Mouse (Mus musculus) limb, embryonic 15.5 days (tissue): ENCODE data around the gene Gdf15. TPM values are rescaled to one million over a fixed set of nuclear protein-coding genes. Genes with fewer than 3 reads are reported as not detected.
A peak's percentile ranks its signal among the peaks of the same experiment; 100 is the strongest.

ENCODE experiments used
- ATAC-seq: fragments of 200-750 bp; cut with Nextera tagmentation; 2 replicates; pipeline ENCODE4 v1.8.0; 2017; ENCODE audit warnings: low read depth, moderate TSS enrichment; ENCODE audit not compliant: insufficient number of reproducible peaks, low FRiP score, low TSS enrichment
- H3K27ac ChIP-seq: fragments of 300-500 bp; sonication (generic); 2 replicates; pipeline ENCODE4 v1.5.1; 2015; ENCODE audit warnings: moderate library complexity, mild to moderate bottlenecking, inconsistent platforms
- H3K27me3 ChIP-seq: fragments of 300-500 bp; sonication (generic); 2 replicates; pipeline ENCODE4 v1.6.1; 2015; ENCODE audit warnings: inconsistent platforms
- H3K36me3 ChIP-seq: fragments of 300-500 bp; sonication (generic); 2 replicates; pipeline ENCODE4 v1.6.1; 2015; ENCODE audit warnings: inconsistent platforms
- H3K4me1 ChIP-seq: fragments of 300-500 bp; sonication (generic); 2 replicates; pipeline ENCODE4 v1.6.1; 2015; ENCODE audit warnings: inconsistent platforms
- H3K4me2 ChIP-seq: fragments of 300-500 bp; sonication (generic); 2 replicates; pipeline ENCODE4 v1.6.1; 2015; ENCODE audit warnings: mild to moderate bottlenecking, inconsistent platforms
- H3K4me3 ChIP-seq: fragments of 300-500 bp; sonication (generic); 2 replicates; pipeline ENCODE4 v1.5.1; 2015; ENCODE audit warnings: mild to moderate bottlenecking, inconsistent platforms
- H3K9ac ChIP-seq: fragments of 300-500 bp; sonication (generic); 2 replicates; pipeline ENCODE4 v1.6.1; 2015; ENCODE audit warnings: inconsistent platforms
- H3K9me3 ChIP-seq: fragments of 300-500 bp; sonication (generic); 2 replicates; pipeline ENCODE4 v1.6.1; 2016; ENCODE audit warnings: inconsistent platforms
- WGBS: fragments of 180-500 bp; shearing (Covaris S2); methylation state at CpG from one replicate; pipeline ENCODE4 v1.1.7; 2015; 5-methylcytosine and 5-hydroxymethylcytosine counted together
- polyA plus RNA-seq: library from polyadenylated mRNA; unstranded; fragments of >200 nt; fragmentation: Nextera tagmentation; extraction: Ambion mirVana; gene quantifications from 2 replicates; pipeline ENCODE4 v1.2.1, GENCODE M21; 2015

Gdf15 gene
- polyA plus RNA-seq, 1 experiment from 2014 or later = 0.24 TPM

GRCm38 (mm10) chr8:70609368-70609848 is 22.8 kb downstream of the Gdf15 start:
- ATAC-seq = peak; percentile 76
- H3K36me3 ChIP-seq = 0 out of 2 replicates have a peak, but pooled peaks cover 4% of the 10 kb centered on the region
- no peaks in the 10 kb centered on the region for H3K9me3 ChIP-seq
- WGBS = under 1% methylated on average over 38 of the region's 39 CpGs
- H3K4me2 ChIP-seq = peak overlapping the region; percentile 95
- H3K9ac ChIP-seq = peak overlapping the region; percentile 58
- no peaks in the 10 kb centered on the region for H3K27me3 ChIP-seq
- H3K27ac ChIP-seq = peak overlapping the region; percentile 99
- peak overlapping the region; percentile 77 for H3K4me3 ChIP-seq
- H3K4me1 ChIP-seq = peaks cover 59% of the 10 kb centered on the region

DNA sequence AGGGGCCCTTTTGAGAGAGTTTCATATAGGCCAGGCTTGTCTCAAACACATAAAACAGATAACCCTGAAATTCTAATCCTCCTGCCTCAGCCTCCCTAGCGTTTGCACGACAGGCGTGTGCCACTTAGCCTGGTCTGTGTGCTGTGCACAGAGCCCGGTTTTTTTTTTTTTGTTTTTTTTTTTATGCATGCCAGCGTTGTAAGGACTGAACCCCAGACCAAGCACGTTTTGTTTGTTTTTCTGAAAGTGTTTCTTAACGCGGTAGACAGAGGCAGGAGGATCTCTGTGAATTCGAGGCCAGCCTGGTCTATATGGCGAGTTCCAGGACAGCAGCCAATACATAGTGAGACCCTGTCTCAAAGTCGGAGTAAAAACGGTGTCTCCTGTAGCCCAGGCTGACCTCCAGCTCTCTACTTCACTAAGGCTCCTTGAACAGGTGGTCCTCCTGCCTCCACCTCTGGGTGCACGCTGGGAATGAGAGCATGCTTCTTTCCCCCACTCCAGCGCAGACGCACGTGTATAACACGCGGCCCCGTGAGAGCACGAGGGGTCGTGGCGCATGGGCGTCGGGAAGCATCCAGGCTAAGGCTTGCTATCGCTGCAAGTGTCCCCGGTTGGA is 23.4 kb downstream of the Gdf15 start, which contains the start of gene Ssbp4:
Gene Ssbp4, minus strand, starts transcription at position 124 of the 619 bp plus-strand sequence.
- peak within 1 kb of the TSS; percentile 95 for H3K4me2 ChIP-seq
- peaks cover 63% of the 10 kb centered on the region for H3K4me1 ChIP-seq
- peak within 1 kb of the TSS; percentile 85 for H3K9ac ChIP-seq
- H3K27me3 ChIP-seq = no peaks in the 10 kb centered on the region
- WGBS = 3% methylated on average over 26 of the region's 26 CpGs
- H3K9me3 ChIP-seq = no peaks in the 10 kb centered on the region
- H3K27ac ChIP-seq = peak within 1 kb of the TSS; percentile 99
- H3K36me3 ChIP-seq = 0 out of 2 replicates have a peak, but pooled peaks cover 5% of the 10 kb centered on the region
- H3K4me3 ChIP-seq = peak within 1 kb of the TSS; percentile 77
- no peak for ATAC-seq

- peak overlapping the region; percentile 99 for H3K27ac ChIP-seq
- peaks cover 63% of the 10 kb centered on the region for H3K4me1 ChIP-seq
- peak overlapping the region; percentile 77 for H3K4me3 ChIP-seq
- no peak for ATAC-seq
- no peaks in the 10 kb centered on the region for H3K9me3 ChIP-seq
- peak overlapping the region; percentile 85 for H3K9ac ChIP-seq
- H3K36me3 ChIP-seq = peaks cover 9% of the 10 kb centered on the region; the same call in 1 of the 2 replicates
- 1% methylated on average over 72 of the region's 84 CpGs for WGBS
- H3K4me2 ChIP-seq = peak overlapping the region; percentile 95
- no peaks in the 10 kb centered on the region for H3K27me3 ChIP-seq
Measured at GRCm38 (mm10) chr8:70607898-70608748, 24.1 kb downstream of the Gdf15 start.

DNA sequence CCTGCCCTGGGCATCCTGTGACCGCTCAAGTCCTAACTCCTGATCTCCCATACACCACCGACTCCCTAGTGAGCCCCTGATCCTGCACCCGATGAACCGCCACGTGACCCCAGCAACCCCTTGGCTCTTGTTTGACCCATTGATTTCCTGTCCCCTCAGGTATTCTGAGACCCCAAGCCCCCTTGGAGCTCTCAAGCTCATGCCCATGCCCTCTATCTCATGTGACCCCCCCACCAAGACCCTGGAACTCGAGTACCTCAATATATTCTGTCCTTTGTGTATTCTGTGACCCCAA is 24.7 kb downstream of the Gdf15 start:
- H3K4me2 ChIP-seq = peak overlapping the region; percentile 95
- peak overlapping the region; percentile 77 for H3K4me3 ChIP-seq
- H3K27me3 ChIP-seq = no peaks in the 10 kb centered on the region
- H3K27ac ChIP-seq = peak overlapping the region; percentile 99
- no peak for ATAC-seq
- H3K36me3 ChIP-seq = peaks cover 15% of the 10 kb centered on the region; the same call in 1 of the 2 replicates
- 13% methylated on average over 6 of the region's 6 CpGs for WGBS
- H3K4me1 ChIP-seq = peaks cover 63% of the 10 kb centered on the region
- H3K9me3 ChIP-seq = no peaks in the 10 kb centered on the region
- peak overlapping the region; percentile 85 for H3K9ac ChIP-seq

GRCm38 (mm10) chr8:70606780-70607602 is 25.3 kb downstream of the Gdf15 start:
- H3K4me1 ChIP-seq = peaks cover 60% of the 10 kb centered on the region
- H3K9ac ChIP-seq = peak overlapping the region; percentile 85
- peak overlapping the region; percentile 95 for H3K4me2 ChIP-seq
- H3K4me3 ChIP-seq = peak overlapping the region; percentile 77
- peaks cover 20% of the 10 kb centered on the region; the same call in 1 of the 2 replicates for H3K36me3 ChIP-seq
- 51% methylated on average over 18 of the region's 18 CpGs for WGBS
- H3K27me3 ChIP-seq = no peaks in the 10 kb centered on the region
- no peaks in the 10 kb centered on the region for H3K9me3 ChIP-seq
- no peak for ATAC-seq
- peak overlapping the region; percentile 99; the same call in 1 of the 2 replicates for H3K27ac ChIP-seq

DNA sequence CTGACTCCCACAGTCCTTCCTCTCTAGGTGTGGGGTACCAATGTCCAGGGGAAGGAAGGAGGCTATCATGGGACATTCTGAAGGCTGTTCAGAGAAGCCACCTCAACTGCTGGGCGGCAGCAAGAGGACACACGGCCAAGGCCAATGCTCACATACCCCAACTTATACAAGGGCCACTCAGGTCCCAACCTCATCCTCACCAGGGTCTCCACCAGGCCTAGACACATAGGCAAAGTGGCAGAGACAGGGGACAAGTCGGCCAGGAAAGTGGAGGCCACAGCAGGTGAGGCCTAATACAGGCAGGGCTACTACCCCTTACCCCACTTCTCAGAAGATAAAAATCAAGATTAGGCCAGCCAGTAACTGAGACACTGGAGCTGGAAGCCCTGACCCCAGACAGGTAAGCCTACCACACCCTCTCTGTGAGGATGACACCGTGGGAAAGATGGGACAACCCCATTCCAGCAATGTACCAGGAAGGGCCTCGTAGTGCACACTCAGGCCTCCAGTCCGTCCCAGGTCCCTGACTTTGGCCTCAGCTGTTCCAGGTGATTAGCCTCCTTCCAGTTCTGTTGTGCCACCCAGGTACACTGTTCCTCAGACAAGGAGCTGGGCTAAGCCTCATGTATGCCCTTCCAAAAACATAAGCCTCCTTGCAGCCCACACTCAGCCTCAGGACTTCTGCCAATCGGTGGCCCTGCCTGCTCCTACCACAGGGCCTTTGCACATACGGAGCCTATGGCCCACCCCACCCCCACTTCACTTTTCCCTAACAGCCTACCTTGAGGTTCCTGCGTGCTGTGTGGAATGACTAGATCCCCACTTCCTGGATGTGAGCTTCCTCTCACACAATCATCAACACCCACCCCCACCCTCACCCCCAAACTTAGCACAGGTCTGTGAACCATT is 26.1 kb downstream of the Gdf15 start:
- H3K27me3 ChIP-seq = no peaks in the 10 kb centered on the region
- H3K27ac ChIP-seq = no peak overlapping the region
- 0 out of 2 replicates have a peak overlapping the region, but pooled peaks have one; percentile 77 for H3K4me3 ChIP-seq
- H3K9ac ChIP-seq = no peak overlapping the region
- no peak overlapping the region for H3K4me2 ChIP-seq
- H3K4me1 ChIP-seq = peaks cover 57% of the 10 kb centered on the region
- no peak for ATAC-seq
- peaks cover 23% of the 10 kb centered on the region; the same call in 1 of the 2 replicates for H3K36me3 ChIP-seq
- 86% methylated on average over 9 of the region's 9 CpGs for WGBS
- H3K9me3 ChIP-seq = no peaks in the 10 kb centered on the region

DNA sequence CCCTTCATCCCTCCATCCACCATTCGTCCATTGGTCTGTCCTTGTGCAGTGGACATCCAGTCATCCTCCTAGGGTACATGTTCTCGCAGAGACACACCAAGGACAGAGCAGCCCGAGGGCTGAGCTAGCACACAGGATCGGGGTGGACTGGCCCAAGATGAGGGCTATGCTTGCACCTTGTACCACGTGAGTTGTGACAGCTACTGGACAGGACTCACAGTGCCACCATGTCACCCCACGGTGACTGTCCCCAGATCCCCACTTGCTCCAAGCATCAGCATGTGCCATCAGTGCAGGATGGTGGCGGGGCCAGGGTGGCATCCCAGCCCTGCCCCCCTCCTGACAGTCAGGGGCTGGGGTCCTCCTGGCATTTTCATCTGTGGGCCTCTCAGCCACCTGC is 27.7 kb downstream of the Gdf15 start:
- peaks cover 57% of the 10 kb centered on the region for H3K4me1 ChIP-seq
- H3K27me3 ChIP-seq = no peaks in the 10 kb centered on the region
- no peak overlapping the region for H3K4me3 ChIP-seq
- no peak for ATAC-seq
- 88% methylated on average over 7 of the region's 7 CpGs for WGBS
- H3K36me3 ChIP-seq = peaks cover 26% of the 10 kb centered on the region; the same call in 1 of the 2 replicates
- H3K9me3 ChIP-seq = no peaks in the 10 kb centered on the region
- no peak overlapping the region for H3K27ac ChIP-seq
- H3K4me2 ChIP-seq = no peak overlapping the region
- no peak overlapping the region for H3K9ac ChIP-seq

GRCm38 (mm10) chr8:70602139-70602811 is 30.0 kb downstream of the Gdf15 start:
- Histone ChIP-seq H3K4me1 (peaks cover 62% of the 10 kb centered on the region), H3K9me3 (no peaks in the 10 kb centered on the region), H3K4me3 (no peak overlapping the region), H3K9ac (no peak overlapping the region), H3K36me3 (peaks cover 34% of the 10 kb centered on the region), H3K27ac (no peak overlapping the region), H3K27me3 (no peaks in the 10 kb centered on the region), H3K4me2 (no peak overlapping the region)
- no peak for ATAC-seq
- WGBS = 93% methylated on average over 13 of the region's 13 CpGs

DNA sequence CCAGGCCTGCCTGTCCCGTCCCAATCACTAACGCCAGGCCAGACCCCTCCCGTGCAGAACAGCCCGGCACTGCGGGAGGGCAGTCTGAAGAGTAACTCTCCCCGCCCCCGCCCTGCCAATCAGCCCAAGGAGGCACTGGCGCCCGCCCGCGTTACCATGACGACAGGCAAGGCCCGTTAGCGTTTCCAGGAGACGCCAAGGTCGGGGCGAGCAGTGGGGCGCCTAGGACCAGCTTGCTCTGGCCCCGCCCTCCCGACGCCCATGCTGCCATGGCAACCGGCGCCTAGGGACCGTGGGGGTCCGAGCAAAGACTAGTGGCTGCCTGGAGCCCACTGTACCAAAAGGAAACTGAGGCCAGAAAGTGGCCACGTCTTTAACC is 31.0 kb downstream of the Gdf15 start:
- Histone ChIP-seq H3K4me1 (peaks cover 61% of the 10 kb centered on the region), H3K9me3 (no peaks in the 10 kb centered on the region), H3K4me3 (peak overlapping the region; percentile 18), H3K9ac (no peak overlapping the region), H3K27me3 (no peaks in the 10 kb centered on the region), H3K36me3 (peaks cover 36% of the 10 kb centered on the region), H3K4me2 (peak overlapping the region; percentile 39), H3K27ac (peak overlapping the region; percentile 50)
- no peak for ATAC-seq
- WGBS = 2% methylated on average over 26 of the region's 26 CpGs

- Histone ChIP-seq H3K4me1 (peaks cover 64% of the 10 kb centered on the region), H3K27ac (peak overlapping the region; percentile 50), H3K36me3 (peaks cover 41% of the 10 kb centered on the region), H3K9me3 (no peaks in the 10 kb centered on the region), H3K9ac (no peak overlapping the region), H3K4me2 (peak overlapping the region; percentile 39), H3K4me3 (peak overlapping the region; percentile 18), H3K27me3 (no peaks in the 10 kb centered on the region)
- no peak for ATAC-seq
- WGBS = 25% methylated on average over 10 of the region's 10 CpGs
Measured at GRCm38 (mm10) chr8:70600473-70601270, 31.6 kb downstream of the Gdf15 start.
